Mouse (Mus musculus) liver, embryonic 12.5 days (tissue): ENCODE measurements around the gene Gne. TPM values are rescaled to one million over a fixed set of nuclear protein-coding genes. Genes with fewer than 3 reads are reported as not detected.
"Not testable (repeated sequence)": the region's sequence is repeated elsewhere in the genome, so short reads cannot be mapped to it uniquely, and the experiment has no call there.

Experiments
- ATAC-seq: fragments of 200-750 bp; cut with Nextera tagmentation; 2 replicates; pipeline ENCODE4 v1.8.0; 2017; ENCODE audit warnings: moderate number of reproducible peaks, mild to moderate bottlenecking, moderate library complexity
- H3K27ac ChIP-seq: fragments of 300-500 bp; sonication (generic); 2 replicates; pipeline ENCODE4 v1.5.1; 2016; ENCODE audit warnings: mild to moderate bottlenecking
- H3K27me3 ChIP-seq: fragments of 300-500 bp; sonication (generic); replicated peaks from 2 replicates; pipeline ENCODE4 v1.6.1; 2016; ENCODE audit warnings: mild to moderate bottlenecking, moderate library complexity
- H3K36me3 ChIP-seq: fragments of 300-500 bp; sonication (generic); 2 replicates; pipeline ENCODE4 v1.6.1; 2016; ENCODE audit warnings: mild to moderate bottlenecking, moderate library complexity
- H3K4me1 ChIP-seq: fragments of 300-500 bp; sonication (generic); 2 replicates; pipeline ENCODE4 v1.6.1; 2016
- H3K4me2 ChIP-seq: fragments of 300-500 bp; sonication (generic); 2 replicates; pipeline ENCODE4 v1.6.1; 2016; ENCODE audit warnings: mild to moderate bottlenecking, moderate library complexity
- H3K4me3 ChIP-seq: fragments of 300-500 bp; sonication (generic); 2 replicates; pipeline ENCODE4 v1.5.1; 2016; ENCODE audit warnings: mild to moderate bottlenecking, moderate library complexity
- H3K9ac ChIP-seq: fragments of 300-500 bp; sonication (generic); 2 replicates; pipeline ENCODE4 v1.6.1; 2016; ENCODE audit warnings: mild to moderate bottlenecking, moderate library complexity
- H3K9me3 ChIP-seq: fragments of 300-500 bp; sonication (generic); replicated peaks from 2 replicates; pipeline ENCODE4 v1.6.1; 2016; ENCODE audit warnings: mild to moderate bottlenecking, moderate library complexity
- WGBS: fragments of 180-500 bp; shearing (Covaris S2); methylation state at CpG from one replicate; pipeline ENCODE4 v1.1.7; 2016; ENCODE audit not compliant: insufficient replicate concordance; 5-methylcytosine and 5-hydroxymethylcytosine counted together
- polyA plus RNA-seq: library from polyadenylated mRNA; unstranded; fragments of >200 nt; fragmentation: Nextera tagmentation; extraction: Ambion mirVana; gene quantifications from 2 replicates; pipeline ENCODE4 v1.2.1, GENCODE M21; 2016

Gne gene
- polyA plus RNA-seq, 1 experiment from 2014 or later: 34.6 TPM

DNA sequence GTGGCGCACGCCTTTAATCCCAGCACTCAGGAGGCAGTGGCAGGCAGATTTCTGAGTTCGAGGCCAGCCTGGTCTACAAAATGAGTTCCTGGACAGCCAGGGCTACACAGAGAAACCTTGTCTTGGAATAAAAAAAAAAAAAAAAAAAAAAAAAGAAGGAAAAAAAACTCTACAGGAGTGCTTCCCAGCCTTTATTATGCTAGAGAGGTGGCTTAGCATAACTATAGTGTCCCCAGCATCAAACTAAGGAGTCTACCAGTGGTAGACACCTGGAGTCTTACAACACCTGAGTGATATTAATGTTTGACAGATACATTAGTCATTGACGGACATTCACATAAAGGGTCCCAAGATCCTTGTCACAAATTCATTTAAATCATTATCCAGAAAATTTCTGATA is 40.8 kb downstream of the Gne start:
- H3K4me1 ChIP-seq, ATAC-seq, H3K4me2 ChIP-seq, H3K27ac ChIP-seq, H3K4me3 ChIP-seq, H3K9me3 ChIP-seq, H3K27me3 ChIP-seq, H3K9ac ChIP-seq: not testable (repeated sequence)
- WGBS: 87% methylated on average over 4 of the region's 4 CpGs
- H3K36me3 ChIP-seq: peaks cover 75% of the 10 kb centered on the region

DNA sequence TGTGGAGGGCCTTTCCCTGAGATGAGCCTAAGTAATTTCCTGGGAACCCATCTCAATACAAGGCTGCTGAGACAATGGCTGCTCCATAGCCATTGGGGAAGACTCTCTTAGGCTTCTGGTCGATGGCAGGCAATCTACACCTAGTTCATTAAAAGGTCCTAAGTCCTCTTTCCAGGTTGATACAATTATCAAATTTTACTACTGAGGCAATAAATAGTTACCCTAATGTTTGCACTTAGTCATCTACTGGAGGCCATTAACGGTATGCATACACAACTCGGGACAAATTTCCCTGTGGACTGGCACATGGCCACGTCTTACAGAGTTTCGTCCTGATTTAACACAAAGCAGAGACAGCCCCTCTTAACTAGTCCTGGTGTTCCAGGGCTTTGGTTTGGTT is 41.5 kb downstream of the Gne start:
- Histone ChIP-seq H3K9me3 (no peaks in the 10 kb centered on the region), H3K4me2 (no peak overlapping the region), H3K27ac (no peak overlapping the region), H3K36me3 (peaks cover 82% of the 10 kb centered on the region), H3K27me3 (no peaks in the 10 kb centered on the region), H3K9ac (no peak overlapping the region), H3K4me3 (no peak overlapping the region), H3K4me1 (no peaks in the 10 kb centered on the region)
- 83% methylated on average over 5 of the region's 5 CpGs for WGBS
- no peak for ATAC-seq

DNA sequence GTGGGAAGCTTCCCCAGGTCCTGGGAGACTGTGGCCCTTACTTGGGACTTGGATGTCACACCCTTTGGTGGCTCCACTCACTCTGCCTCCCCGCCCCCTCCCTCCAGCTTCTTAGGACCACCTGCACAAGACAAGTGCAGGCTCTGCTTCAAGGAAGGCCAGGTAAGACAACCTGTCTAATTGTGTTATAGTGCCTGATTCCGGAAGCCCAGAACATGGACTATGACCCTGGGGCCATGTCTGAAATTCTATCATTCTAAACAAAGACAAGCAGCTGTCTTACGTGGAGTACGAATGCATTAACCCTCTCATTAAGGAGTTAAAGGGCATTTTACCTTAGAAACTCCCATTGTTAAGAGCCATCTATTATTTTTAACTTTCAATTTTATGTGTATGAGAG is 43.2 kb downstream of the Gne start:
- H3K27ac ChIP-seq: no peak overlapping the region
- no peaks in the 10 kb centered on the region for H3K9me3 ChIP-seq
- no peaks in the 10 kb centered on the region for H3K4me1 ChIP-seq
- no peak for ATAC-seq
- peaks cover 86% of the 10 kb centered on the region for H3K36me3 ChIP-seq
- no peak overlapping the region for H3K9ac ChIP-seq
- 89% methylated on average over 4 of the region's 4 CpGs for WGBS
- H3K27me3 ChIP-seq: no peaks in the 10 kb centered on the region
- H3K4me2 ChIP-seq: no peak overlapping the region
- H3K4me3 ChIP-seq: no peak overlapping the region

DNA sequence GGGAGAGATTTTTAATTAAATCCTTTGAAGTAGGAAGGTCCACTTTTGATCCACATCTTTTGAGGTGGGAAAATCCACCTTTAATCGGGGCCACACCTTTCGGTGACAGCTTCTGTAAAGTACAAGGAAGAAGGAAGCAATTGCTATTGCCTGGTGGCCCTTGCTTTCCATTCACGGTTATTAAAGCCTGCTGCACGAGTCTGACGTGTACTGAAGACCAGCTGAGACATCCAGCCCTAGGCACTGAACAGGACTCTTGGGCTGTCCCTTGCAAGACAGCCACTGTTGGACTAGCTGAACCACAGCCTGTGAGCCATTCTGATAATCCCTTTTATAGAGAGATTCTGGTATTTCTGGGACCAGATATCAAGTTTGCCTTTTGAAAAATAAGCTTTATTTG is 47.5 kb downstream of the Gne start:
- Histone ChIP-seq H3K4me1 (no peaks in the 10 kb centered on the region), H3K27ac (no peak overlapping the region), H3K4me2 (no peak overlapping the region), H3K4me3 (no peak overlapping the region), H3K9me3 (no peaks in the 10 kb centered on the region), H3K9ac (no peak overlapping the region), H3K36me3 (peaks cover 96% of the 10 kb centered on the region), H3K27me3 (no peaks in the 10 kb centered on the region)
- ATAC-seq: no peak
- WGBS: 84% methylated on average over 5 of the region's 5 CpGs

DNA sequence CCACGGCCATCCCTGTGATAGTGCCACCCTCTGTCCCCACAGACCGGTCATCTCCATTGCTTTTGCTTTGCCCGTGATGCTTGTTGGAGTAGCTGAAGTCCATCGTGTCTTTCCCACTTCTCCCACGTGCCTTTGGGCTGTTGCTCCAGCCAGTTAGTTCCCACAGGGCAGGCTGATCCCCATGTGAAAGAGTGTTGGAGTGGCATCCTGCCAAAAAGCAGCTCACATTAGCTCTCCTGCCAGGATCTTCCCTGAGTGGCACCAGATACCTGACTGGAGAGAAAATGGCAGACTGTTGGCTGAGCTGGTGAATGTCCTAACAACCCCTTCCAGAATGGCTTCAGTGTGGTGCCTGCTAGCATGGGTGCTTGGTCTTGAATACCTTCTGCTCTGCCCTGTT is 52.5 kb downstream of the Gne start:
- Histone ChIP-seq H3K27me3 (no peaks in the 10 kb centered on the region), H3K9ac (no peak overlapping the region), H3K4me2 (no peak overlapping the region), H3K27ac (no peak overlapping the region), H3K36me3 (peaks cover 96% of the 10 kb centered on the region), H3K9me3 (no peaks in the 10 kb centered on the region), H3K4me1 (peaks cover 19% of the 10 kb centered on the region), H3K4me3 (no peak overlapping the region)
- ATAC-seq: no peak
- 83% methylated on average over 5 of the region's 5 CpGs for WGBS

DNA sequence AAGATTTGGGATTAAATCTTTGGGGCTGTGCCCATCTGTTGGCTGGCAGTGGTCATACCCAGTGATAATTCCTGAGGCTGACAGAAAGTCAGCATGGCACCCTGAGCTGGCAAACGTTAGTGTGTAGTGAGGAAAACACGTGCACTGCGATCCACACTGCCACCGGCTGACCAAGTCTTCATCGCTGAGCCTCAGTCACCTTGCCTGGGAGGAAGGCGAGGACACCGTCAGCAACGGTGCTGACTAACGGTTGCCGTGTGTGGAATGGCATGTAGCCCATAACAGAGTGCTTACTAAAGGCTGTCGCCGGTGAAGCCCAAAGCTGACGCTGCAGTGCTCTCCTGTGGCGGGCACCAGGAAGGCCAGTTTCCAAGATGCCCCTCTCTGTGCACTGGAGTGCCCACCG is 54.3 kb downstream of the Gne start:
- Histone ChIP-seq H3K4me2 (no peak overlapping the region), H3K4me1 (peaks cover 19% of the 10 kb centered on the region), H3K9ac (no peak overlapping the region), H3K36me3 (peaks cover 97% of the 10 kb centered on the region), H3K9me3 (no peaks in the 10 kb centered on the region), H3K27ac (no peak overlapping the region), H3K27me3 (no peaks in the 10 kb centered on the region), H3K4me3 (no peak overlapping the region)
- WGBS: 90% methylated on average over 15 of the region's 15 CpGs
- no peak for ATAC-seq

DNA sequence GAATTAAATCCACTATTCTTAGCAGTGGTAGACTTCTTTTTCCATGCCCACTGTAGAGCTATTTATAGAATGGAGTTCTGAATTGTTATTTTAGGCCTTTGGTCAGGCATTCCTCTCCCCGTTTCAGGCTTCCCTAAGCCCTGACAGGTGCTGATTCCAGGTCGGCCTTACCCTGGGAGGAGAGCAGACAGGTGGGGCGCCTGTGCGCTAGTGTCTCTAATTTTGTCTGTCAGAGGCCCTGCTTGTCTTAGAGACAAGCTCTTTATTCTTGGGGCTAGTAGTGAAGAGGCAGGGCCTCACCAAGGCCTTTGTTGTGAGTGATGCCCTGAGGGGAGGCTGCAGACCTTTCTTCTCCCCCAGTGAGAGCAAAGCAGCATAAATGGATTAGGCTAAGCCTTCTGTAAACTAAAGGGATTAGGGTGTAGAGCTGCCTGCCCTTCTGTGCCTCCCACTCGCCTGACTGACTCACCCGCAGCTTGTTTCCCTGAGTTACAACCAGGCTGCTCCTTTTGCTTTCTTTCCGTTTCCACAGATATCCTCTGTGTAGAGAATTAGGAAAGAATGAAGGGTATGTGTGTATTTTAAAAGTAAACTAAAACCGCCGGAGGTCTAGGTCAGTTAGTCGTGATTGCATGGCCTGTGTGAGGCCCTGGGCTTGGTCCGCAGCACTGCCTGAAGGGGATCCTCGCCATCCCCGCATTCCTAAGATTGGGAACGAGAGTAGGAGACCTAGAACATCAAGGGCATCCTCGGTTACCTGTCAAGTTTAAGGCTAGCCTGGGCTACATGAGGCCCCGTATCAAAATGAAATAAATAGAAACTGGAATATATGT is 55.5 kb downstream of the Gne start:
- no peak overlapping the region for H3K4me2 ChIP-seq
- no peaks in the 10 kb centered on the region for H3K9me3 ChIP-seq
- no peaks in the 10 kb centered on the region for H3K27me3 ChIP-seq
- 80% methylated on average over 16 of the region's 16 CpGs for WGBS
- peaks cover 99% of the 10 kb centered on the region for H3K36me3 ChIP-seq
- peaks cover 19% of the 10 kb centered on the region for H3K4me1 ChIP-seq
- no peak overlapping the region for H3K4me3 ChIP-seq
- H3K9ac ChIP-seq: no peak overlapping the region
- no peak overlapping the region for H3K27ac ChIP-seq
- ATAC-seq: no peak

DNA sequence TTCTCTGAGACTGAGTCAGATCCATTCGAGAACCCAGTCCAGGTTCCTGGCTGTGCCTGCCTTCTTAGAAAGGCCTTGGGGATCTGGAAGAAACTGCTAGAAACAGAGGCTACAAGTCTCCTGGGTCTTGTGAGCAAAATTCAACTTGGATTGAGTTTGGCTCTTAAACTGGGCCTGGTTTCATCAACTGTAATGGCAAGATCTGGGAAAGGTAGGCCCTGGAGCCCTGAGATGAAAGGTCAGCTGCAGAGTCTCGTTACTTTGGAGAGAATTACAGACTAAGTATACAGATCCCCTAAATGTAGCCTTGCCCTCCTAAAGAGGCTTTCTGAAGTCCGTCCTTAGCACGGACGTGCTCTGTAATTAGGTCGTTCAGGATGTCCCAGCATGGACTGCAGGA is 58.4 kb downstream of the Gne start:
- Histone ChIP-seq H3K9me3 (no peaks in the 10 kb centered on the region), H3K4me2 (no peak overlapping the region), H3K27me3 (no peaks in the 10 kb centered on the region), H3K27ac (no peak overlapping the region), H3K9ac (no peak overlapping the region), H3K36me3 (peaks cover 100% of the 10 kb centered on the region), H3K4me1 (peaks cover 19% of the 10 kb centered on the region), H3K4me3 (no peak overlapping the region)
- WGBS: 87% methylated on average over 6 of the region's 6 CpGs
- no peak for ATAC-seq

DNA sequence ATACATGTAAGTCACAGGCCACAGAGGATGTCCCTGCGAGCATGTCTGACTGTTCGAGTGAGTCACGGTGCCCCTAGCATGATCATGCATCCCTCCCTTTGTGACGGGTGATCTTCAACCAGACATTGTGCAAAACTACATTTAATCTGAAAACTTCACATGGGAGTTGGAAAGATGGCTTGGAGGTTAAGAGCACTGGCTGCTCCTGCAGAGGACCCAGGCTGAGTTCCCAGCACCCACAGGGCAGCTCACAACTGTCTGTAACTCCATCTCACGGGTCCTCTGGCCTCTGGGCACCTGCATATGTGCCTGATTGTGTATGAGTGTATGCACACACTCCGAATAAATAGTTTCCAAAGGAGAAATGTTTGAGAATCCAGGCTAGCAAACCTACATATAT is 59.7 kb downstream of the Gne start:
- H3K4me3 ChIP-seq: no peak overlapping the region
- H3K36me3 ChIP-seq: peaks cover 100% of the 10 kb centered on the region
- 90% methylated on average over 6 of the region's 6 CpGs for WGBS
- no peak for ATAC-seq
- no peaks in the 10 kb centered on the region for H3K27me3 ChIP-seq
- H3K9me3 ChIP-seq: no peaks in the 10 kb centered on the region
- peaks cover 7% of the 10 kb centered on the region for H3K4me1 ChIP-seq
- no peak overlapping the region for H3K9ac ChIP-seq
- H3K4me2 ChIP-seq: no peak overlapping the region
- H3K27ac ChIP-seq: no peak overlapping the region

DNA sequence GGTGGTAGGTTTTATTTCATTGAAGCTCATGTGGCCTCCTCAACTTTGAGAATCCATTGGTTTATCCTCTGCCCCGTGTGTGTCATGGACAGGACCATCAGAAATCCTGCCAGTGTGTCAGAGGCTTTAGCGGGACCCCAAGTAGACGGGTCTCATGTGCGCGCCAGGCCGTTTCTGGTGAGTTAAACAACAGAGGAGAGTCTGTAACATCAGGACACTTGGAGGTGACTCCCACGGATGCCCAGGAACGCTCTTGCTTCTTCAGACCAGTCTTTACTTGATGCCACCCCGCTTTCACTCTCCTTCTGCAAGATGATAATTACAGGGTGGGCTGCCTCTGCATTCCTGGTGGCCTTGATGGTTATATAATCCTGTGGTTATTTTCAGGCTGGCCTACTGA is 60.3 kb downstream of the Gne start:
- H3K4me1 ChIP-seq: peaks cover 6% of the 10 kb centered on the region; the same call in 1 of the 2 replicates
- no peak overlapping the region for H3K27ac ChIP-seq
- no peak overlapping the region for H3K4me3 ChIP-seq
- no peaks in the 10 kb centered on the region for H3K27me3 ChIP-seq
- peaks cover 100% of the 10 kb centered on the region for H3K36me3 ChIP-seq
- H3K9ac ChIP-seq: no peak overlapping the region
- no peak for ATAC-seq
- 94% methylated on average over 9 of the region's 9 CpGs for WGBS
- H3K4me2 ChIP-seq: no peak overlapping the region
- H3K9me3 ChIP-seq: no peaks in the 10 kb centered on the region

DNA sequence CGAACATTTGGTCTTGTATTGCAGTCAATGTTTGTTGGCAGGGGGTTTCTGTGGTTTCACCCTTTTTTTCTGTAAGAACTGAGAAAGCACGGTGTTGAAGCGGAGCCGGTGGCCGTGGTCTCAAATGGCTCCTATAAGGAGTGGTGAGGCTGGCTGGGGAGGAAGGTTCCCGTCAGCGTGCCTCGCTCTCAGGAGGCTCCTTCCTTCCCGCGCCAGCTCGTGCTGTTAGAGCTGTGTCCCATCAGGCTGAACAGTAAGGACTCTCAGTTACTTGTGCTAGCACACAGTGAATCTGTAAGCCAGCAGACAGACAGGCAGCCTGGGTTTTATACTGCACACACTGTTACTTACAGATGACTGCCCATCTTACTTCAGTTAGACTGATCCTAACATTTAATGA is 61.2 kb downstream of the Gne start:
- Histone ChIP-seq H3K27ac (no peak overlapping the region), H3K9me3 (no peaks in the 10 kb centered on the region), H3K4me3 (no peak overlapping the region), H3K27me3 (no peaks in the 10 kb centered on the region), H3K36me3 (peaks cover 100% of the 10 kb centered on the region), H3K9ac (no peak overlapping the region), H3K4me2 (no peak overlapping the region), H3K4me1 (no peaks in the 10 kb centered on the region)
- 90% methylated on average over 11 of the region's 11 CpGs for WGBS
- ATAC-seq: no peak

DNA sequence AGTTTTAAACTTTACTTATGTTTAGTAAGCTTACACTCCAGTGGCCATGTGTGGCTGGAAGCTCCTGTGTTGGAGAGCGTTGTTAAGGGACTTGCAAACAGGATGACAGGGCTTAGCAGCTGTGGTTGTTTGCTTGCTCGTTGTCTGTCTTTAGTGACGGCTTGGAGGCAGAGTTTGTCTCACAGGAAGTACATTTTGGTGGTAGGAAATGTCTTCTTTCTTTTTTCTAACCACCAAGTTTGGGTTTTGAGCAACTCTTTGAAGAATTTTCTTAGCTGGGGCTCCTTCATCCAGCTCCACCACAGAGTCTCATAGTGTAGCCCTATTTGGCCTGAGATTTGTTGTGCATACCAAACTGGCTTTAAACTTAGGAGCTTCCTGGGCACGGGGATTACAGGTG is 61.7 kb downstream of the Gne start:
- peaks cover 100% of the 10 kb centered on the region for H3K36me3 ChIP-seq
- no peaks in the 10 kb centered on the region for H3K27me3 ChIP-seq
- no peak overlapping the region for H3K27ac ChIP-seq
- no peak overlapping the region for H3K4me2 ChIP-seq
- H3K9ac ChIP-seq: no peak overlapping the region
- no peaks in the 10 kb centered on the region for H3K9me3 ChIP-seq
- no peak overlapping the region for H3K4me3 ChIP-seq
- no peak for ATAC-seq
- 71% methylated on average over 4 of the region's 4 CpGs for WGBS
- no peaks in the 10 kb centered on the region; the same call in 1 of the 2 replicates for H3K4me1 ChIP-seq

DNA sequence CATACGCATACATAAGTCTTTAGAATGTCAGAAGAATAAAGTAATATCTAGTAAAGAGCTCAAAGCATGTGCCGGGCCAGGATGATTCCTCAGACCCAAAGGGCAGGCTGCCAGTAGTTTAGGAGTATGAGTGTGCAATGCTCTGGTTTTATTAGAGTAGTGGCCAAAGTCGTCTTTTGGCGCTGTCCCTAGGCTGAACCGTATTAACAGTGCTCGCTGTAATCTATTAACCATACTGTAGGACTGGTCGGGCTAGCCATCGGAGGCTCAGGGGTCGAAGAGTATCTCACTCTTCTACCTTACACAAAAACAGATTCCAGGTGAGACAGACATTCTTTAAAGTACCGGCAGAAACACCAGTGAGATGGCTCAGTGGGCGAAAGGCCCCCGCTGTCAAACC is 67.2 kb downstream of the Gne start:
- WGBS: 87% methylated on average over 12 of the region's 12 CpGs
- H3K4me3 ChIP-seq: no peak overlapping the region
- H3K4me1 ChIP-seq: peaks cover 39% of the 10 kb centered on the region
- no peak overlapping the region for H3K4me2 ChIP-seq
- H3K36me3 ChIP-seq: peaks cover 77% of the 10 kb centered on the region
- no peaks in the 10 kb centered on the region for H3K27me3 ChIP-seq
- H3K27ac ChIP-seq: no peak overlapping the region
- no peak for ATAC-seq
- H3K9ac ChIP-seq: no peak overlapping the region
- no peaks in the 10 kb centered on the region for H3K9me3 ChIP-seq
